Mouse (Mus musculus) E14TG2a.4 (cell line): ENCODE results near the gene Spats2.
"Not testable (repeated sequence)": the region's sequence is repeated elsewhere in the genome, so short reads cannot be mapped to it uniquely, and the experiment has no call there.

Experiments used
- CTCF ChIP-seq: conservative IDR thresholded peaks from 2 replicates; pipeline ENCODE4 v1.5.1; 2014; ENCODE audit warnings: low read length
- NANOG ChIP-seq: IDR thresholded peaks from 2 replicates; pipeline ENCODE4 v1.6.1; 2014; ENCODE audit warnings: borderline replicate concordance, low read length, mixed read lengths

GRCm38 (mm10) chr15:99154515-99154914, 28.8 kb downstream of the Spats2 start:
- not testable (repeated sequence) for TF ChIP-seq CTCF, NANOG
